Mouse (Mus musculus): ENCODE data around the gene Olfr94.

- TF ChIP-seq CTCF (IDR thresholded peaks at IDR 0.05; ENCODE audit: control insufficient read depth, insufficient read depth, low read length) (peak; percentile 98), POLR2A (IDR thresholded peaks at IDR 0.05; ENCODE audit: borderline replicate concordance, control insufficient read depth, low read depth, low read length) (no peak)
Measured at GRCm38 (mm10) chr17:37203206-37203916, 2.6 kb upstream of the Olfr94 start.
